Mouse (Mus musculus): ENCODE results near the gene Rasl12.

Rasl12 gene

GRCm38 (mm10) chr9:65447951-65448350 lies 49.6 kb downstream of the Rasl12 start:
- no peak for DNase-seq (ENCODE audit: low read depth, low spot score)
- Histone ChIP-seq H3K36me3 (ENCODE audit: control insufficient read depth, insufficient read depth, low read length, poor library complexity, severe bottlenecking) (peaks cover 17% of the 10 kb centered on the region), H3K27me3 (ENCODE audit: control insufficient read depth, insufficient read depth, low read length, poor library complexity, severe bottlenecking) (no peaks in the 10 kb centered on the region)

GRCm38 (mm10) chr9:65458975-65459374 lies 60.7 kb downstream of the Rasl12 start:
- 0 out of 2 replicates have a peak, but pooled peaks cover 1% of the 10 kb centered on the region for H3K36me3 ChIP-seq (ENCODE audit: control insufficient read depth, insufficient read depth, low read length, poor library complexity, severe bottlenecking)
- DNase-seq (ENCODE audit: low read depth, low spot score) = no peak
- no peaks in the 10 kb centered on the region for H3K27me3 ChIP-seq (ENCODE audit: control insufficient read depth, insufficient read depth, low read length, poor library complexity, severe bottlenecking)

- Histone ChIP-seq H3K36me3 (ENCODE audit: control insufficient read depth, insufficient read depth, low read length, poor library complexity, severe bottlenecking) (no peaks in the 10 kb centered on the region), H3K27me3 (ENCODE audit: control insufficient read depth, insufficient read depth, low read length, poor library complexity, severe bottlenecking) (no peaks in the 10 kb centered on the region)
- no peak for DNase-seq (ENCODE audit: low read depth, low spot score)
These were observed 61.9 kb downstream of the Rasl12 start for GRCm38 (mm10) chr9:65460198-65460597.

DNA sequence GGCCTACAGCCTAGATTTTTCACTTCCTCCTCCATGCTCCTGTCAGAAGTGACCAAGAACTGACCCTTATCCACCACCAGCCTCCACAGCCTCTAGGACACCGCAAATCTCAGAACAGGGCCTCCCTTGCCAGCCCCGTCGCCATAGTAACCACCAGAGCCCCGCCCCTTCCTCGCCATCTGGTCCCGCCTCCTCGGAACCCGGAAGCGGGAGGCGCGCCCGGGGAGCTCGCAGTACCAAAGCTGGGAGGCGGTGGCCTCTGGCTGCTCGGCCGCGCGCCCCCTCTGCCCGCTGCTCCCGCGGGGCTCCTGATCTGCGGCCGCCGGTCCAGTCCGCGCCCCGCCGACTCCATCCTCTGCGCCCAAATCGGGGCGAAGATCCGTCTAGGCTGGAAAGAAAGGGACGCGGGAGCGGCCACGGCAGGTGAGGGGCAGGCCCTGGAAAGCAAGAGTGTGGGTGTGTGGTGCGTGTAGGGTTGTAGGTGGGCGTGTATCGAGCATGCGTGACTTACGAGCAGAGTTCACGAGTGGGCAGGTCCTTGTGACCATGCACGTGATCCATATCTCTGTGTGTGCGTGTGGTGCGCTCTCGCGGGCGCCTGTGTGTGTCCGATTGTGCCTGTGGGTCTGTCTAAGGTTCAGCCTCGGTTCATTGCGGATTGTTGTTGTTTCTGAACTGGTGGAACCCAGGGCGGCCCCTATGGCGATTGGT lies 62.6 kb downstream of the Rasl12 start, which contains the start of gene Spg21:
Gene Spg21, plus strand, starts transcription at position 216 of the 711 bp plus-strand sequence.
- DNase-seq (ENCODE audit: low read depth, low spot score) = peak; percentile 95
- Histone ChIP-seq H3K27me3 (ENCODE audit: control insufficient read depth, insufficient read depth, low read length, poor library complexity, severe bottlenecking) (no peaks in the 10 kb centered on the region), H3K36me3 (ENCODE audit: control insufficient read depth, insufficient read depth, low read length, poor library complexity, severe bottlenecking) (peaks cover 3% of the 10 kb centered on the region; the same call in 1 of the 2 replicates)

- no peak for DNase-seq (ENCODE audit: low read depth, low spot score)
- H3K27me3 ChIP-seq (ENCODE audit: control insufficient read depth, insufficient read depth, low read length, poor library complexity, severe bottlenecking) = no peaks in the 10 kb centered on the region
- peaks cover 8% of the 10 kb centered on the region; the same call in 1 of the 2 replicates for H3K36me3 ChIP-seq (ENCODE audit: control insufficient read depth, insufficient read depth, low read length, poor library complexity, severe bottlenecking)
These were observed 64.2 kb downstream of the Rasl12 start for GRCm38 (mm10) chr9:65462544-65462943.

- Histone ChIP-seq H3K36me3 (ENCODE audit: control insufficient read depth, insufficient read depth, low read length, poor library complexity, severe bottlenecking) (peaks cover 12% of the 10 kb centered on the region; the same call in 1 of the 2 replicates), H3K27me3 (ENCODE audit: control insufficient read depth, insufficient read depth, low read length, poor library complexity, severe bottlenecking) (no peaks in the 10 kb centered on the region)
- no peak for DNase-seq (ENCODE audit: low read depth, low spot score)
These were observed 65.9 kb downstream of the Rasl12 start for GRCm38 (mm10) chr9:65464161-65464560.
